Mouse (Mus musculus): ENCODE data around the gene Mrpl51.
A peak's percentile ranks its signal among the peaks of the same experiment; 100 is the strongest.

Gene Mrpl51

DNA sequence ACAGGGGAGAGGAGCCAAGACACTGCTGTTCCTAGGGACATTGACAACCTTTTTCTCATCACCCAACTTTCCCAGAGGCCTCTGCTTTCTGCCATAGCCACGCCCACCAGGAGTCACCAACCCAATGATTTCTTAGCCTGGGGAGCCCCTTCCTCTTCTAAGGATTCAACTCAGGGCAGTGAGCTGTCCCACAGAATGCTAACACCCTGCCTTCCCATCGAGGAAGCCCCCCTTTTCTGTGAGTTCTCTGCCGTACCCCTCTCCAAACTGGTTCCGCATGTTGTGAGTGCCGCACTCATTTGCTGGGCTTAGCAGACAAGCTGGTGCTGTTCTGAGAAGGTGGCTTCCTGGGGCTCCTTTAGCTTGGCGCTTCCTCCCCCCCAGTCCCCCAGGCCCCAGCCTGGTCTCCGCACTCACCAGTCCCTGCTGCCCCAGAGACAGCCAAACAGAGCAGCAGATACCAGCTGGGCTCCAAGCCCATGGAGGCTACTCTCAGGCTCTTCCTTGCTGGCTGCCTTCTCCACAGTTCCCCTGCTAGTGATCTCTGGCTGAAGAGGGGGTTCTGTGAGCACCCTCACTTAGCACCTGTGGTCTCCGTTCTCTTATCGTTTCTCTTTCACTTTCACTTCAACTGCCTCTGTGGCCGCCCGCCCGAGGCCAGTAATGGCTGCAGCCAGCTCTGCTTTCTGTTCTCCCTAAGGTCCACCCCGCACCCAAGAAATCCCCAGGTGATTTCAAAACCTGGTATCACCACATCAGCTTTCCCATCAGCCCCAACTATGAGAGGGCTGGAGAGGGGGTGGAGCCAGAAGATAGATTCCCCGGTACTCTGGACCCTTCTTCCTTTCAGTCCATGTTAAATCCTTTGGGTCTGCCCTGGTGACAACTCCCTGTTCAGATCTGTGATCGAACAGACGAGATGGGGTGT lies 39.8 kb downstream of the Mrpl51 start, which contains the start of gene Tapbpl:
Gene Tapbpl (minus strand): TSS at position 744 of the 928 bp plus-strand sequence.
- peak; percentile 55 for DNase-seq (ENCODE audit: extremely low read depth, insufficient read length, low spot score)

DNA sequence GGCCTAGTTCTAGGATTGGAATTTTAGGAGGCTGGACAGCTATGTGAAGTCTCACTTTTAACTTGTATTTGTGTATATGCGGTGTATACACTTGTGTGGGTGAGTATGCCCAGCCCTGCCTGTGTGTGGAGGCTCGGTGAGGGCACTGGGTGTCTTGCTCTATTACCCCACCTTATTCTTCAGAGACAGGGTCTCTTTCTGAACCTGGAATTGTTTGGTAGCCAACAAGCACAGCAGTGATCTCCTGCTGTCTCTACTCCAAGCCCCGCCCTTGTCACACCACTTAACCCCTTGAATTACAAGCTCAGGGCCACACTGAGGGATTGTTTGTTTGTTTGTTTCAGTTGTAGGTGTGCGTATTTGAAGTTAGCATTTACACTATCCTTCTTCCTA lies 40.4 kb downstream of the Mrpl51 start:
- peak; percentile 33 for DNase-seq (ENCODE audit: extremely low read depth, insufficient read length, low spot score)

DNA sequence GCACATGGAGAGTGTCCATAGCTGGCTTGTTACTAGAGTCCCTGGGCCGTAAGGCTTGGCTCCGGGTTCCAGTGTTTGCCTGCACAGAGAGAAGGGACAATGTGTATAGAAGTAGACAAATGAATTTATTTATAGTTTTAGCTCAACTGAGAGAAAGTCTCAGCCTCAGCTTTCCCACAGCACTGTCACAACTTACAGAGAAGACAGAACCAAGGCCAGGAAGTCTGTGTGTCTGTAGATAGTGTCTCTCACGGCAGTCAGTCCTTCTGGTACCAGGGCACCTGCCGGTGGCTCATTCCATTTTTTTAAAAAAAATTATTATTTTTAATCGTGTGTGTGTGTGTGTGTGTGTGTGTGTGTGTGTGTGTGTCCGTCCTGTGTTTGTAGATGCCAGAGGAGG lies 40.9 kb downstream of the Mrpl51 start:
- no peak for DNase-seq (ENCODE audit: extremely low read depth, insufficient read length, low spot score)

GRCm38 (mm10) chr6:125233816-125234519 lies 42.4 kb downstream of the Mrpl51 start:
- no peak for DNase-seq (ENCODE audit: extremely low read depth, insufficient read length, low spot score)

DNA sequence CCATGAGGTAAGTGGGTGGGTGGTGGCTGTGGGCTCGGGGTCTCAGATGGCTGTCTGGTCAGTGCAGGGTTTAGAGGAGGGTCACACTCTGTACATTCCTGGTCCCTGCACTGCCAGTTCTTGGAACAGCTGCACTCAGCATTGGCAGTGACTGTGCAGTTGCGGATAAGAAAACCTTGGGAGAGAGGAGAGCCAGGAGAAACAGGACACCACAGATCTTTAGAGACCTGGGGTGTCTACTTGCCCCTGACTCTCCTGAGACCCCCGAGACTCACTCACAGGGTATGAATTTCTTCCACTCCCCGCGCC lies 42.9 kb downstream of the Mrpl51 start:
- no peak for DNase-seq (ENCODE audit: extremely low read depth, insufficient read length, low spot score)

DNA sequence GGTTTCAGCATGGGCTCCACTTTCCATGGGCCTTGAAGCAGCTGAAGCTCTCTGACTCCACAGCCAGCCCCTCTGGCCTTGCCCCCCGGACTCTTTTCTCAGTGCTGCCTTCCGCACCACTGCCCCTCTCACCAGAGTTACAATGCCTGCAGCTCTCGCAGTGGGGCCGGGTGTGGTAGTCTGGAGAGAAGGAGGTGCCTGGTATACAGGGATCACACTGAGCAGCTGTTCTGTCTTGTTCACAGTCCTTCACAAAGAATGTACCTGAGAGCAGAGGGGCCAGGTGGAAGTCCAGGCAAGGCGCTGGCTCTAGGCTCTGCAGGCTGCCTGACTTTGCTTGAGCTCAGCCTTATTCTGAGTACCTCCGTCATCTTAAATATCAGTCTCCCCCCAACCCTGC lies 44.7 kb downstream of the Mrpl51 start:
- DNase-seq (ENCODE audit: extremely low read depth, insufficient read length, low spot score), result no peak

GRCm38 (mm10) chr6:125236782-125237181 lies 45.2 kb downstream of the Mrpl51 start, which contains the start of gene Cd27:
TSS of gene Cd27 (minus strand) at chr6:125237010.
- no peak for DNase-seq (ENCODE audit: extremely low read depth, insufficient read length, low spot score)

- DNase-seq (ENCODE audit: extremely low read depth, insufficient read length, low spot score), result no peak
Observed at GRCm38 (mm10) chr6:125237421-125237820, 45.8 kb downstream of the Mrpl51 start.

GRCm38 (mm10) chr6:125238396-125238795 lies 46.8 kb downstream of the Mrpl51 start:
- DNase-seq (ENCODE audit: extremely low read depth, insufficient read length, low spot score), result no peak

- DNase-seq (ENCODE audit: extremely low read depth, insufficient read length, low spot score), result no peak
Observed at GRCm38 (mm10) chr6:125239547-125239946, 47.9 kb downstream of the Mrpl51 start.

- DNase-seq (ENCODE audit: extremely low read depth, insufficient read length, low spot score), result no peak
Observed at GRCm38 (mm10) chr6:125240617-125241016, 49.0 kb downstream of the Mrpl51 start.

- no peak for DNase-seq (ENCODE audit: extremely low read depth, insufficient read length, low spot score)
Observed at GRCm38 (mm10) chr6:125241566-125241965, 50.0 kb downstream of the Mrpl51 start.

- no peak for DNase-seq (ENCODE audit: extremely low read depth, insufficient read length, low spot score)
Observed at GRCm38 (mm10) chr6:125244551-125244950, 53.0 kb downstream of the Mrpl51 start.

All from 3134 (cell line).